Mouse (Mus musculus) erythroid progenitor cell, adult 5-6 weeks (primary cell): ENCODE measurements around the gene Ostm1. TPM values are rescaled to one million over a fixed set of nuclear protein-coding genes. Genes with fewer than 3 reads are reported as not detected.

Experiments
- ATAC-seq: replicated peaks from 2 replicates; pipeline ENCODE4 v1.8.0; 2016; ENCODE audit warnings: moderate number of reproducible peaks, mild to moderate bottlenecking, moderate TSS enrichment, inconsistent platforms; ENCODE audit not compliant: poor library complexity, low FRiP score, severe bottlenecking
- total RNA-seq, 2 experiments: library from RNA; stranded (forward) in 1 of 2; stranded (reverse) in 1 of 2; fragments of 150-400 nt in 1 of 2; fragments of 186-747, 209-891 nt in 1 of 2; gene quantifications; 2 replicates each; pipeline versions ENCODE4 v1.2.3 to v1.2.4; 2015 to 2017; ENCODE audit warnings: low replicate concordance in 2 of 2

Gene Ostm1
- total RNA-seq, 2 experiments from 2014 or later, result 15.5 to 22.8 TPM

- ATAC-seq, result no peak
These were observed 1.7 kb upstream of the Ostm1 start for GRCm38 (mm10) chr10:42581694-42582565.

GRCm38 (mm10) chr10:42582566-42583110 is 984 bp upstream of the Ostm1 start:
- no peak for ATAC-seq

GRCm38 (mm10) chr10:42583902-42584435 is 347 bp downstream of the Ostm1 start:
- ATAC-seq, result no peak

GRCm38 (mm10) chr10:42584436-42584983 is 888 bp downstream of the Ostm1 start:
- no peak for ATAC-seq

GRCm38 (mm10) chr10:42585156-42585555 is 1.5 kb downstream of the Ostm1 start:
- ATAC-seq, result no peak

- ATAC-seq, result no peak
These were observed 2.1 kb downstream of the Ostm1 start for GRCm38 (mm10) chr10:42585596-42586305.

GRCm38 (mm10) chr10:42587961-42588750 is 4.5 kb downstream of the Ostm1 start:
- no peak for ATAC-seq

GRCm38 (mm10) chr10:42589505-42589904 is 5.9 kb downstream of the Ostm1 start:
- ATAC-seq, result no peak

GRCm38 (mm10) chr10:42590261-42591184 is 6.9 kb downstream of the Ostm1 start:
- ATAC-seq, result no peak

GRCm38 (mm10) chr10:42591185-42591992 is 7.8 kb downstream of the Ostm1 start:
- ATAC-seq, result no peak

- no peak for ATAC-seq
These were observed 8.5 kb downstream of the Ostm1 start for GRCm38 (mm10) chr10:42591993-42592686.

- ATAC-seq, result no peak
These were observed 9.6 kb downstream of the Ostm1 start for GRCm38 (mm10) chr10:42593201-42593600.

- ATAC-seq, result no peak
These were observed 15.0 kb downstream of the Ostm1 start for GRCm38 (mm10) chr10:42598615-42599014.

GRCm38 (mm10) chr10:42601556-42601955 is 17.9 kb downstream of the Ostm1 start:
- peak; percentile 57 for ATAC-seq

- ATAC-seq, result no peak
These were observed 21.3 kb downstream of the Ostm1 start for GRCm38 (mm10) chr10:42604874-42605273.

GRCm38 (mm10) chr10:42606757-42607156 is 23.1 kb downstream of the Ostm1 start:
- ATAC-seq, result no peak

- ATAC-seq, result no peak
These were observed 29.5 kb downstream of the Ostm1 start for GRCm38 (mm10) chr10:42613075-42613474.
